In the genomic region with DNA sequence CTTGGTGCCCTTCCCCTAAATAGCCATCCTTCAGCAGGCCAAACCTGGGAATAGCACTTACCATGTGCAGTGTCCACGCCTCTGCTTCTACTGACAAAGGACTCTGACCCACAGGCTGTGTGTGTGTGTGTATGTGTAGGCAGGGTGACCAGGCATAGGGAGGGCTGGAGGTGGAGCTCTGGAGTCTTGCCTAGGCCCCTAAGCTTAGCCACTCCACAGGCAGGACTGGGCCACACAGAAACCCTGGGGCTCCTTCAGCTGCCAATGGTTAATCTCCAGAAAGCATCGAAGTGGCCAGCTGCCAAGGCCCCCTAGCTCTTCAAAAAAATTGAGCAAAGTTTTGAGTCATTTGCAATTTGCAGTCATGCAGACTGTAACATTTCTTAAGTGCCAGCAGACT, we compare ENCODE assay signal across 1 mouse cellular context.
A peak's percentile ranks its signal among the peaks of the same experiment; 100 is the strongest.
TF ChIP-seq lines count a peak whose summit lies in the region.

No protein-coding gene starts in this region.

TF ChIP-seq in MEL, 35 proteins besides CTCF, POLR2A, EP300 and RAD21 (continued from another document):
- TF ChIP-seq CHD2 (IDR thresholded peaks at IDR 0.05; ENCODE audit: low read length) (no peak), JUND (IDR thresholded peaks at IDR 0.05; ENCODE audit: low read depth, low read length) (no peak), NRF1 (IDR thresholded peaks at IDR 0.05; ENCODE audit: insufficient read depth, low read depth, low read length, poor library complexity, severe bottlenecking) (no peak), ETS1 (IDR thresholded peaks at IDR 0.05; ENCODE audit: low read depth, low read length) (0 out of 2 replicates have a peak, but pooled peaks have one; percentile 25), POLR2AphosphoS2 (IDR thresholded peaks at IDR 0.05; ENCODE audit: low read length) (no peak)
